Mouse (Mus musculus): ENCODE measurements around the gene Zdhhc24. TPM values are rescaled to one million over a fixed set of nuclear protein-coding genes. Genes with fewer than 3 reads are reported as not detected.
"Not testable (repeated sequence)": the region's sequence is repeated elsewhere in the genome, so short reads cannot be mapped to it uniquely, and the experiment has no call there.

Gene Zdhhc24
- polyA plus RNA-seq, 1 experiment from 2014 or later, result 19.1 TPM

GRCm38 (mm10) chr19:4865147-4865546 lies 13.3 kb upstream of the Zdhhc24 start:
- Histone ChIP-seq H3K4me3 (ENCODE audit: low read depth, low read length) (no peak overlapping the region), H3K27me3 (ENCODE audit: control insufficient read depth, insufficient read depth, low read length) (no peaks in the 10 kb centered on the region), H3K9ac (replicated peaks; ENCODE audit: low read depth, low read length) (no peak overlapping the region), H3K36me3 (ENCODE audit: control insufficient read depth, insufficient read depth, low read length) (no peaks in the 10 kb centered on the region), H3K4me1 (ENCODE audit: control insufficient read depth, insufficient read depth, low read length) (no peaks in the 10 kb centered on the region), H3K27ac (ENCODE audit: low read depth, low read length) (no peak overlapping the region), H3K4me2 (ENCODE audit: low read depth, low read length) (peak overlapping the region; percentile 18; the same call in 1 of the 2 replicates), H3K9me3 (ENCODE audit: control insufficient read depth, low read length) (no peaks in the 10 kb centered on the region)
- no peak for ATAC-seq (ENCODE audit: low read depth)
- 7% methylated on average over 17 of the region's 17 CpGs for WGBS

DNA sequence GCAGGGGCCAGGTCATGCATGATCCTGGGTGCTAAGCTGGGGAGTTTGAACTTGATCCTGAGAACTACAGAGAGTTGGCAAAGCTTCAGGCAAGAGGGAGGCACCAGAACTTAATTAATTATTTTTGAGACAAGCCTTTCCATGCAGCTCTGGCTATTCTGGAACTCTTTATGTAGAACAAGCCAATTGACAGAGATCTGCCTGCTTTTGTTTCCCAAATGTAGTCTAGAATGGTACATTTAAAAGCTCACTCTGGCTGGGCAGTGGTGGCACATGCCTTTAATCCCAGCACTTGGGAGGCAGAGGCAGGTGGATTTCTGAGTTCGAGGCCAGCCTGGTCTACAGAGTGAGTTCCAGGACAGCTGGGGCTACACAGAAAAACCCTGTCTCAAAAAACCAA lies 3.9 kb upstream of the Zdhhc24 start:
- H3K9ac ChIP-seq (replicated peaks; ENCODE audit: low read depth, low read length); H3K4me2 ChIP-seq (ENCODE audit: low read depth, low read length); H3K9me3 ChIP-seq (ENCODE audit: control insufficient read depth, low read length); H3K4me3 ChIP-seq (ENCODE audit: low read depth, low read length); H3K36me3 ChIP-seq (ENCODE audit: control insufficient read depth, insufficient read depth, low read length); ATAC-seq (ENCODE audit: low read depth); H3K27ac ChIP-seq (ENCODE audit: low read depth, low read length); H3K27me3 ChIP-seq (ENCODE audit: control insufficient read depth, insufficient read depth, low read length): not testable (repeated sequence)
- 94% methylated on average over 1 of the region's 1 CpGs for WGBS
- H3K4me1 ChIP-seq (ENCODE audit: control insufficient read depth, insufficient read depth, low read length), result peaks cover 11% of the 10 kb centered on the region; the same call in 1 of the 2 replicates

DNA sequence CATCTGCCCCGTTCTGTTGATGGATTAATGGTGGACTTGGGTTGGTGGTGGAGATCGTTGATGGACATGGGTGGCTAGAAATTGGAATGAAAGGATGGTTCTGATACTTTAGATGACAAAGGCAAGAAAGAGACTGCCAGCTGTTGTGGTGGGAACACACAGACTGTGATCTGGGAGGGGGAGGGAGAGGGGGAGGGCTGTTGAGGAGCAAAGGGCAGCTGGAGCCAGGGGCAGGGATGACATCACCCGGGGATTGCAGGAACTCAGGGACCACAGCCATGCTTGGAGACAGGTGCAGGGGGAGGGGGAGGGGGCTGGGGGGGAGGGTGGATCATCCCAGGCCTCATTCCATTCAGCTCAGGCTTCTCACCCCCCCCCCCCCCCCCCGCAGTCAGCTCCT lies 2.2 kb upstream of the Zdhhc24 start:
- Histone ChIP-seq H3K4me3 (ENCODE audit: low read depth, low read length) (no peak overlapping the region), H3K36me3 (ENCODE audit: control insufficient read depth, insufficient read depth, low read length) (no peaks in the 10 kb centered on the region), H3K27me3 (ENCODE audit: control insufficient read depth, insufficient read depth, low read length) (no peaks in the 10 kb centered on the region), H3K9me3 (ENCODE audit: control insufficient read depth, low read length) (no peaks in the 10 kb centered on the region), H3K4me1 (ENCODE audit: control insufficient read depth, insufficient read depth, low read length) (peaks cover 11% of the 10 kb centered on the region; the same call in 1 of the 2 replicates), H3K9ac (replicated peaks; ENCODE audit: low read depth, low read length) (no peak overlapping the region), H3K4me2 (ENCODE audit: low read depth, low read length) (no peak overlapping the region), H3K27ac (ENCODE audit: low read depth, low read length) (no peak overlapping the region)
- WGBS, result 62% methylated on average over 3 of the region's 4 CpGs
- ATAC-seq (ENCODE audit: low read depth), result no peak

- H3K36me3 ChIP-seq (ENCODE audit: control insufficient read depth, insufficient read depth, low read length), result no peaks in the 10 kb centered on the region
- no peaks in the 10 kb centered on the region for H3K27me3 ChIP-seq (ENCODE audit: control insufficient read depth, insufficient read depth, low read length)
- 75% methylated on average over 3 of the region's 3 CpGs for WGBS
- no peak overlapping the region for H3K4me2 ChIP-seq (ENCODE audit: low read depth, low read length)
- peaks cover 11% of the 10 kb centered on the region; the same call in 1 of the 2 replicates for H3K4me1 ChIP-seq (ENCODE audit: control insufficient read depth, insufficient read depth, low read length)
- no peak overlapping the region for H3K4me3 ChIP-seq (ENCODE audit: low read depth, low read length)
- no peak for ATAC-seq (ENCODE audit: low read depth)
- no peaks in the 10 kb centered on the region for H3K9me3 ChIP-seq (ENCODE audit: control insufficient read depth, low read length)
- no peak overlapping the region for H3K27ac ChIP-seq (ENCODE audit: low read depth, low read length)
- H3K9ac ChIP-seq (replicated peaks; ENCODE audit: low read depth, low read length), result no peak overlapping the region
Measured at GRCm38 (mm10) chr19:4876755-4877154, 1.7 kb upstream of the Zdhhc24 start.

DNA sequence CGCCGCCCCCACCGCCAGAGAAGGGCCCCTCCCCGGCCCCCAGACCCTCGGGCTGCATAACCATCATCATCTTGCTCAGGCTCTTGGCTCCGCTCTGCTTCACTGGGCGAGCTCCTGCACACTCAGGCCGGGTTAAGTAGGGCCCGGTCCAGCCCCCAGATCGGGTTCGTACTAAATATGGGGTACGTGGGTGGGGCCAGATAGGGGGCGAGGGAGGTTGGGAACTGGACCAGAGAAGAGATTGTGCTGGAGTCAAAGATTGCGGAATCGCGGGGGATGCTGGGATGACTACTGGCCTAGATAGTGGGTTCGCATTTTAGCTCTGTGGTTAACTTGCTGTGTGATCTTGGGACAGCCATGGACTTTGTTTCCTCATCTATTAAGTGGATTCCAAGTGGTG lies 683 bp upstream of the Zdhhc24 start, which contains the start of gene Actn3:
Gene Actn3 (minus strand): TSS at position 125 of the 400 bp plus-strand sequence.
- Histone ChIP-seq H3K36me3 (ENCODE audit: control insufficient read depth, insufficient read depth, low read length) (no peaks in the 10 kb centered on the region), H3K4me3 (ENCODE audit: low read depth, low read length) (peak within 1 kb of the TSS; percentile 54), H3K9ac (replicated peaks; ENCODE audit: low read depth, low read length) (peak within 1 kb of the TSS; percentile 67), H3K9me3 (ENCODE audit: control insufficient read depth, low read length) (no peaks in the 10 kb centered on the region), H3K27ac (ENCODE audit: low read depth, low read length) (peak within 1 kb of the TSS; percentile 49), H3K27me3 (ENCODE audit: control insufficient read depth, insufficient read depth, low read length) (no peaks in the 10 kb centered on the region), H3K4me1 (ENCODE audit: control insufficient read depth, insufficient read depth, low read length) (peaks cover 11% of the 10 kb centered on the region; the same call in 1 of the 2 replicates), H3K4me2 (ENCODE audit: low read depth, low read length) (peak within 1 kb of the TSS; percentile 86)
- 3% methylated on average over 17 of the region's 17 CpGs for WGBS
- no peak for ATAC-seq (ENCODE audit: low read depth)

DNA sequence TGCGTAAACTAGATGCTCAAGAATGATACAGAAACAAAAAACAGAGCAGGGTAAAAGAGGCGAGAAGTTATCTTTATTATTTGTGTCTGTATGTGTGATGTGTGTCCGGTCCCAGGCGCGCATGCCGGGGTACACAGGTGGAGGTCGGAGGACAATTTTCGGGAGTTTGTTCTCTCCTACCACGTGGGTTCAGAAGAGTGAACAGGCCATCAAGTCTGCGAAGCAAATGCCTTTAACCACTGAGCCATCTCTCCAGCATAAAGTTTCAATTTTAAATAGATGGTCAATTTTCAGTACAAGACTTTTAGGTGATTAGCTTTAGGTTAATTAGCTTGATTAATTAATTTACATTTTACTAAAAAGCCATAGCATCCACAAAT lies 846 bp downstream of the Zdhhc24 start:
- Histone ChIP-seq H3K36me3 (ENCODE audit: control insufficient read depth, insufficient read depth, low read length) (no peaks in the 10 kb centered on the region), H3K4me3 (ENCODE audit: low read depth, low read length) (peak overlapping the region; percentile 54), H3K4me2 (ENCODE audit: low read depth, low read length) (peak overlapping the region; percentile 86), H3K9me3 (ENCODE audit: control insufficient read depth, low read length) (no peaks in the 10 kb centered on the region), H3K27me3 (ENCODE audit: control insufficient read depth, insufficient read depth, low read length) (no peaks in the 10 kb centered on the region), H3K4me1 (ENCODE audit: control insufficient read depth, insufficient read depth, low read length) (peaks cover 11% of the 10 kb centered on the region; the same call in 1 of the 2 replicates), H3K27ac (ENCODE audit: low read depth, low read length) (no peak overlapping the region; the same call in 1 of the 2 replicates), H3K9ac (replicated peaks; ENCODE audit: low read depth, low read length) (peak overlapping the region; percentile 67)
- ATAC-seq (ENCODE audit: low read depth), result no peak
- 74% methylated on average over 10 of the region's 10 CpGs for WGBS

DNA sequence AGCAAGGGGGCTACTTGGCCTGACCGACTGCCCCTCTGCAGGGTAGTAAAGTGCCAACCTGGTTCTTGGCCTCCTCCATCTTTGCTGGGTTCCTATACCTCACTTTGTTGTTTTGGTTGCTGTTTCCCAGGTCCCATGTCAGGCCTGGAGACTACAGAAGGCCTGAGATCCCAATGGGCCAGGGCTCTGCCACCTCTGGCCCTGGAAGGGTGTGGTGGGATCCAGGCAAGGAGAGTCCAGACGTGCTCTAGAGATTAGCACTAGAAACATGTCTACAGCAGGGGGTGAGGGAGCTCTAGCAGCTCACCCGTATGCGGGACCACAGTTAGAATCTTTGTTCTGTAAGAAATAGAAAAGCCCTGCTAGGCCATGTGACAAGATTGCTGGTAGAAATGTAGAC lies 5.5 kb downstream of the Zdhhc24 start:
- Histone ChIP-seq H3K27ac (ENCODE audit: low read depth, low read length) (no peak overlapping the region), H3K4me3 (ENCODE audit: low read depth, low read length) (no peak overlapping the region), H3K4me1 (ENCODE audit: control insufficient read depth, insufficient read depth, low read length) (peaks cover 6% of the 10 kb centered on the region; the same call in 1 of the 2 replicates), H3K27me3 (ENCODE audit: control insufficient read depth, insufficient read depth, low read length) (no peaks in the 10 kb centered on the region), H3K9me3 (ENCODE audit: control insufficient read depth, low read length) (no peaks in the 10 kb centered on the region), H3K4me2 (ENCODE audit: low read depth, low read length) (no peak overlapping the region), H3K9ac (replicated peaks; ENCODE audit: low read depth, low read length) (no peak overlapping the region), H3K36me3 (ENCODE audit: control insufficient read depth, insufficient read depth, low read length) (peaks cover 3% of the 10 kb centered on the region; the same call in 1 of the 2 replicates)
- no peak for ATAC-seq (ENCODE audit: low read depth)
- 97% methylated on average over 4 of the region's 4 CpGs for WGBS

GRCm38 (mm10) chr19:4889791-4890190 lies 11.3 kb downstream of the Zdhhc24 start:
- Histone ChIP-seq H3K9ac (replicated peaks; ENCODE audit: low read depth, low read length) (no peak overlapping the region), H3K9me3 (ENCODE audit: control insufficient read depth, low read length) (no peaks in the 10 kb centered on the region), H3K27ac (ENCODE audit: low read depth, low read length) (no peak overlapping the region), H3K4me3 (ENCODE audit: low read depth, low read length) (no peak overlapping the region), H3K4me2 (ENCODE audit: low read depth, low read length) (no peak overlapping the region), H3K36me3 (ENCODE audit: control insufficient read depth, insufficient read depth, low read length) (peaks cover 35% of the 10 kb centered on the region), H3K4me1 (ENCODE audit: control insufficient read depth, insufficient read depth, low read length) (no peaks in the 10 kb centered on the region), H3K27me3 (ENCODE audit: control insufficient read depth, insufficient read depth, low read length) (no peaks in the 10 kb centered on the region)
- ATAC-seq (ENCODE audit: low read depth), result no peak
- 87% methylated on average over 10 of the region's 10 CpGs for WGBS

GRCm38 (mm10) chr19:4891798-4892197 lies 13.3 kb downstream of the Zdhhc24 start:
- H3K27ac ChIP-seq (ENCODE audit: low read depth, low read length), result no peak overlapping the region
- peaks cover 35% of the 10 kb centered on the region for H3K36me3 ChIP-seq (ENCODE audit: control insufficient read depth, insufficient read depth, low read length)
- no peaks in the 10 kb centered on the region for H3K9me3 ChIP-seq (ENCODE audit: control insufficient read depth, low read length)
- no peak overlapping the region for H3K4me2 ChIP-seq (ENCODE audit: low read depth, low read length)
- H3K4me3 ChIP-seq (ENCODE audit: low read depth, low read length), result no peak overlapping the region
- H3K9ac ChIP-seq (replicated peaks; ENCODE audit: low read depth, low read length), result no peak overlapping the region
- 92% methylated on average over 3 of the region's 3 CpGs for WGBS
- H3K27me3 ChIP-seq (ENCODE audit: control insufficient read depth, insufficient read depth, low read length), result no peaks in the 10 kb centered on the region
- no peaks in the 10 kb centered on the region for H3K4me1 ChIP-seq (ENCODE audit: control insufficient read depth, insufficient read depth, low read length)
- ATAC-seq (ENCODE audit: low read depth), result no peak
